Mouse (Mus musculus) intestine, embryonic 15.5 days (tissue): ENCODE measurements around the gene Heatr3. TPM values are rescaled to one million over a fixed set of nuclear protein-coding genes. Genes with fewer than 3 reads are reported as not detected.

ENCODE experiments used
- ATAC-seq: fragments of 200-750 bp; cut with Nextera tagmentation; 2 replicates; pipeline ENCODE4 v1.8.0; 2017; ENCODE audit warnings: moderate TSS enrichment, moderate library complexity
- H3K27ac ChIP-seq: fragments of 300-500 bp; sonication (generic); 2 replicates; pipeline ENCODE4 v1.5.1; 2015; ENCODE audit warnings: mild to moderate bottlenecking, inconsistent platforms
- H3K27me3 ChIP-seq: fragments of 300-500 bp; sonication (generic); replicated peaks from 2 replicates; pipeline ENCODE4 v1.6.1; 2015; ENCODE audit warnings: inconsistent platforms
- H3K36me3 ChIP-seq: fragments of 300-500 bp; sonication (generic); 2 replicates; pipeline ENCODE4 v1.6.1; 2015; ENCODE audit warnings: inconsistent platforms
- H3K4me1 ChIP-seq: fragments of 300-500 bp; sonication (generic); replicated peaks from 2 replicates; pipeline ENCODE4 v1.6.1; 2015; ENCODE audit warnings: inconsistent platforms
- H3K4me2 ChIP-seq: fragments of 300-500 bp; sonication (generic); replicated peaks from 2 replicates; pipeline ENCODE4 v1.6.1; 2015; ENCODE audit warnings: mild to moderate bottlenecking, inconsistent platforms
- H3K4me3 ChIP-seq: fragments of 300-500 bp; sonication (generic); replicated peaks from 2 replicates; pipeline ENCODE4 v1.5.1; 2015; ENCODE audit warnings: inconsistent platforms
- H3K9ac ChIP-seq: fragments of 300-500 bp; sonication (generic); 2 replicates; pipeline ENCODE4 v1.6.1; 2015; ENCODE audit warnings: inconsistent platforms
- H3K9me3 ChIP-seq: fragments of 300-500 bp; sonication (generic); 2 replicates; pipeline ENCODE4 v1.6.1; 2016; ENCODE audit warnings: inconsistent platforms
- WGBS: fragments of 180-500 bp; shearing (Covaris S2); methylation state at CpG from one replicate; pipeline ENCODE4 v1.1.7; 2015; 5-methylcytosine and 5-hydroxymethylcytosine counted together
- polyA plus RNA-seq: library from polyadenylated mRNA; unstranded; fragments of >200 nt; fragmentation: Nextera tagmentation; extraction: Ambion mirVana; gene quantifications from 2 replicates; pipeline ENCODE4 v1.2.1, GENCODE M21; 2015

Heatr3 gene
- polyA plus RNA-seq, 1 experiment from 2014 or later = 41.0 TPM

DNA sequence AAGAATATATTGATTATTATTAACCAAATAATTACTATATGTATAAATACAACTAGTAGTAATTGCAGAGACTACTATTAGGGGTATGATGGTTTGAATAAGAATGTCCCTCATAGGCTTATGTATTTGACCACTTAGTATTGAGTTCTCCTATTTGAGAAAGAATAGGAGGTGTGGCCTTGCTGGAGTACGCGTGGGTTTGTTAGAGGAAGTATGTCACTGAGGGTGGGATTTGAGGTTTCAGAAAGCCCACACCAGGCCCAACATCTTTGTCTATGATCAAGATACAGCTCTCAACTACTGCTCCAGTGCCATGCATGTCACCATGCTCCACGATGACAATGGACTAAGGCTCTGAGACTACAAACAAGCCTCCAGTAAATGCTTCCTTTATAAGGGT lies 1.6 kb downstream of the Heatr3 start:
- ATAC-seq = no peak
- no peak overlapping the region for H3K27ac ChIP-seq
- no peak overlapping the region for H3K4me2 ChIP-seq
- 0 out of 2 replicates have a peak, but pooled peaks cover 8% of the 10 kb centered on the region for H3K4me1 ChIP-seq
- H3K9ac ChIP-seq = no peak overlapping the region
- 94% methylated on average over 3 of the region's 3 CpGs for WGBS
- H3K27me3 ChIP-seq = no peaks in the 10 kb centered on the region
- H3K4me3 ChIP-seq = no peak overlapping the region
- no peaks in the 10 kb centered on the region for H3K9me3 ChIP-seq
- 0 out of 2 replicates have a peak, but pooled peaks cover 7% of the 10 kb centered on the region for H3K36me3 ChIP-seq

DNA sequence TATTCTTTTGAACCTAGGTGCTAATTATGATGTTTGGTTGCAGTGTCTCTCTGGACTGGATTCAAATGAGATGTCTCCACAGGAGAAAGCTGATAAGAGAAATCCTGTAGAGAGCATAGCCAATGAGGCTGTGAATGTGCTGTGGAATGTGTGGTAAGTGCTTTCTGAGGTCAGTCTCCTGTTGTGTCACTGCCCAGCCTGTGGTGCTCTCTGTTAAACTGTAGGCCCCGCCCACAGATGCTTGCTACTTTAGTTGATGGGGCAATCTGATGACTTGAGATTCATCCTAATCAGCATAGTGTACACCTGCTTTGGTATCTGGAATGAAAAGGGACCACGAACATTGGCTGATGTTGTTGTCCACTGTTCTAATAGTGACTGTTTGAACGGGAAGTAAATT lies 4.0 kb downstream of the Heatr3 start:
- 93% methylated on average over 3 of the region's 3 CpGs for WGBS
- no peak overlapping the region for H3K4me3 ChIP-seq
- ATAC-seq = no peak

DNA sequence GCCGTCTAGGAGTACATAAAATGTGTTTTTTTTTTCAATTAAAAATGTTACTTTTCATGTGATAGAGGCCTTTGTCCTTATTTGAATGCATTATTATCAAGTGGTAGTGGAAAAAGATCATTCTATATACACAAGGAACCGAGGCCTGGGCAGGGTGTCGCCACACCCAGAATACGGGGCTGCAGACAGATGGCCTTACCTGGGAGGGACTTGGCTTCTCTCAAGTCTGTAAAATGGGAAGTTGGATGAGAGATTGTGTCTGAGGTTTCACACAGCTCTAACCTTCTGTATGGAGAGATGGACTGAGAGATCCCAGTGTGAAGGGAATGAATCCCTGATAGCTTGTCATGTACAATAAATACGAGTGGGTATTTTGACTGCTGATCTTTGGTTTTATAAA lies 6.4 kb downstream of the Heatr3 start:
- Histone ChIP-seq H3K4me2 (no peak overlapping the region), H3K36me3 (peaks cover 20% of the 10 kb centered on the region; the same call in 1 of the 2 replicates), H3K9ac (no peak overlapping the region), H3K4me1 (0 out of 2 replicates have a peak, but pooled peaks cover 3% of the 10 kb centered on the region), H3K4me3 (no peak overlapping the region), H3K9me3 (no peaks in the 10 kb centered on the region), H3K27ac (no peak overlapping the region), H3K27me3 (no peaks in the 10 kb centered on the region)
- whole genome bisulfite sequencing = 80% methylated on average over 5 of the region's 5 CpGs
- no peak for ATAC-seq

More for the DNA sequence above, 4.0 kb downstream of the Heatr3 start:
- Histone ChIP-seq H3K9ac (no peak overlapping the region), H3K36me3 (0 out of 2 replicates have a peak, but pooled peaks cover 7% of the 10 kb centered on the region), H3K4me2 (no peak overlapping the region), H3K27ac (no peak overlapping the region), H3K4me1 (0 out of 2 replicates have a peak, but pooled peaks cover 8% of the 10 kb centered on the region), H3K27me3 (no peaks in the 10 kb centered on the region), H3K9me3 (no peaks in the 10 kb centered on the region)

DNA sequence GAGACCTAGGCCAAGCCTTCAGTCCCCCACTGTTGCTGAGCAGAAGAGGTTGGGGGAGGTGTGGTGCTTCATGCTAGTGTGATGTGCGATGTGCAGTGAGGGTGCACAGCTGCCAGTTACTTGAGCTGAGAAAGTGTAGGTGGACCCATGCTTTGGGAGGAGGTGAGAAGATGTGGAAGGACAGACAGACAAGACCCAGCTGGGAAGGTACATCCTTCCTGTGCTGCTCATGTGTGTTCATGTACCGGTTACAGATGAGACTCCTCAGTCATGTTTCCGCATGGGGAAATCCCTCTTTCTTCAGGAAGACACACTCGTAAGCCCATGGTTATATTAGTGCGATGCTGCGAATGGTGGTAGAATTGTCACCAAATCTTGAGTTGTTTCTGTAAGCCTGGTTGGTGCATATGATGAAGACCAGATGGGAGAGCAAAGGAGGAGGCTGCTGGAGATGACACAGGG lies 13.3 kb downstream of the Heatr3 start:
- no peak for ATAC-seq
- H3K4me1 ChIP-seq = no peaks in the 10 kb centered on the region
- no peak overlapping the region for H3K4me3 ChIP-seq
- H3K9me3 ChIP-seq = no peaks in the 10 kb centered on the region
- 93% methylated on average over 6 of the region's 6 CpGs for WGBS
- no peak overlapping the region for H3K4me2 ChIP-seq
- no peaks in the 10 kb centered on the region for H3K27me3 ChIP-seq
- H3K27ac ChIP-seq = no peak overlapping the region
- no peak overlapping the region for H3K9ac ChIP-seq
- H3K36me3 ChIP-seq = peaks cover 15% of the 10 kb centered on the region; the same call in 1 of the 2 replicates

DNA sequence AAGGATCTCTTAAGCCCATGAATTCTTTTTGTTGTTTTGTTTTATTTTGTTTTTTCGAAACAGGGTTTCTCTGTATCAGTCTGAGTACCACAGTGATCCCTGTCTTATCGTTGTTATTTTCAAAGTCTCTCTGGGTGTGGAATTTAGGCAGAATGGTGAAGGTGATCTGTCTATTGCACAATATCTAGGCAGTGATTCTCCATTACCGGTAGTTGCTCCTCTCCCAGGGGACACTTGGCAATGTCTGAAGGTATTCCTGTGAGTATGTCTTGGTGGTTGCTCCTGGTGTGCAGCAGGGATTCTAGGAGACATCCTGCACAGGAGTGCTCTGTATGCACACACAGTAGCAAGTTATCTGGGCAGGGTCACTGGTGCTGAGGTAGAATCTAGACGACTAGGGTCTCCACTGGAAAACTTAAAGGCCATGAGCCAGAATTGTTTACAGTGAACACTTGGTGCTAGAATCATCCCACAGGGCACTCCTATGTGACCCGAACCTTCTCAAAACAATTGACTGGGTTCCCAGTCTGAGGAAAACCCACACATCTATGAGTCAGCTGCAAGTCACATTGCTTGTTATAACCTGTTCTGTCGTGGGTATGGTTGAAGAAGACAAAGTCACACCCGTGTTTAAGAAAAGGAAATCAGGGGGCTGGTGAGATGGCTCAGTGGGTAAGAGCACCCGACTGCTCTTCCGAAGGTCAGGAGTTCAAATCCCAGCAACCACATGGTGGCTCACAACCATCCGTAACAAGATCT lies 22.8 kb downstream of the Heatr3 start:
- H3K4me2 ChIP-seq = no peak overlapping the region
- no peaks in the 10 kb centered on the region for H3K9me3 ChIP-seq
- no peak overlapping the region for H3K27ac ChIP-seq
- WGBS = 86% methylated on average over 10 of the region's 10 CpGs
- no peak overlapping the region for H3K4me3 ChIP-seq
- no peaks in the 10 kb centered on the region for H3K4me1 ChIP-seq
- H3K27me3 ChIP-seq = no peaks in the 10 kb centered on the region
- no peak for ATAC-seq
- no peak overlapping the region for H3K9ac ChIP-seq
- peaks cover 40% of the 10 kb centered on the region for H3K36me3 ChIP-seq

DNA sequence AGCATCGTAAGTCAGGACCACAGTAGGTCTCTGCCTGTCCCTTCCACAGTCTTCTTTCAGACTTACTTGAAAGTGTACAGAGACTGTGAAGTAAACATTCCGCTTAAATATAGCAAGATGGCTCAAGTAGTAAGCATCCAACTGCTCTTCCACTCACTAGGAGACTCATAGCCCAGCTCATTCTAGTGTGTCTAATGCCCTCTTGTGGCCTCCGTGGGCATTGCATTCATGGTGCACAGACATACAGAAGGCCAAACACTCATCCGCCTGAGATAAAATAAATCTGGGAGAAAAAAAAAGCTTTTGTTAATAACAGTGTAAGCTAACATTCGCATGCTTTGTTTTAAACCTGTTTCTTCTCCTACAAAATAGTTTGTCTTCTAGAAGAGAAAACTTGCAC lies 23.8 kb downstream of the Heatr3 start:
- Histone ChIP-seq H3K4me1 (no peaks in the 10 kb centered on the region), H3K9me3 (no peaks in the 10 kb centered on the region), H3K4me3 (no peak overlapping the region), H3K4me2 (no peak overlapping the region), H3K9ac (no peak overlapping the region), H3K27ac (no peak overlapping the region), H3K27me3 (no peaks in the 10 kb centered on the region), H3K36me3 (peaks cover 42% of the 10 kb centered on the region)
- no peak for ATAC-seq
- WGBS = 75% methylated on average over 5 of the region's 5 CpGs

DNA sequence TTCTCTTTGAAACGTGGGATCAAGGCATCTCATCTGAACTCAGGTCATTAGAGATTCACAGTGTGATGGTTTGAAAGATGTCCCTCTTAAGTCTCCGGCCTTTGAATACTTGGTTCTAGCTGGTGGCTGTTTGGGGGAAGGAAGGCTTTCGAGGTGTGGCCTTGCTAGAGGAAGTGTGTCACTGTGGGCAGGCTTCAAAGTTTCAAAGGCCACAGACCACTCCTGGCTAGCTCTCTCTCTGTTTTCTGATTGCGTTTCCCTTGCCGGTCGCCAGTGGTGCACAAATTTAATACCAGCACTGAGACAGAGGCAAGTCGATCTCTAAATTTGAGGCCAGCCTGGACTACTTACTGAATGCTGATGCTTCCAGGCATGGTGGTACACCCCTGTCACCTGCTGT lies 37.6 kb downstream of the Heatr3 start:
- 82% methylated on average over 7 of the region's 7 CpGs for WGBS
- H3K4me3 ChIP-seq = no peak overlapping the region
- no peak for ATAC-seq
- no peak overlapping the region for H3K27ac ChIP-seq
- 0 out of 2 replicates have a peak, but pooled peaks cover 6% of the 10 kb centered on the region for H3K36me3 ChIP-seq
- H3K9me3 ChIP-seq = no peaks in the 10 kb centered on the region
- H3K4me1 ChIP-seq = no peaks in the 10 kb centered on the region
- H3K4me2 ChIP-seq = no peak overlapping the region
- H3K27me3 ChIP-seq = no peaks in the 10 kb centered on the region
- H3K9ac ChIP-seq = no peak overlapping the region

DNA sequence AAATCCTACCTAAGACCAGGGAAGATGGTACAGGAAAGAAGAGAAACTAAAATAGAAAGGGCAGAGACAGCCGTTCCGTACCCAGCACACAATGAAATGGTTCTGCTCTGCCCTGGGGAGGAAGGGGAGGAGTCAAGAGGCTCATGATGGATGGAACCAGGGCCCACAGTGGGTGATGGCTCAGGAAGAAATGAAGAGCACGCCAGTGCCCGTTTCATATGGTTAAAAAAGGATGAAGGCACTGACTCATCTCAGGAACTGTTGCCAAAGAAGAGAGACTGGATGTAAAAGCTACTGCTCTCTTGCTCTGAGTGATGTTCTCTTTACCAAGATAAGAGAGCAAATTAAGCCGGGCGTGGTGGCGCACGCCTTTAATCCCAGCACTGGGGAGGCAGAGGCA lies 39.6 kb downstream of the Heatr3 start:
- no peak overlapping the region for H3K4me3 ChIP-seq
- H3K9me3 ChIP-seq = no peaks in the 10 kb centered on the region
- H3K27me3 ChIP-seq = no peaks in the 10 kb centered on the region
- H3K9ac ChIP-seq = no peak overlapping the region
- WGBS = 87% methylated on average over 8 of the region's 8 CpGs
- H3K36me3 ChIP-seq = no peaks in the 10 kb centered on the region
- no peak overlapping the region for H3K4me2 ChIP-seq
- no peak overlapping the region for H3K27ac ChIP-seq
- no peaks in the 10 kb centered on the region for H3K4me1 ChIP-seq
- no peak for ATAC-seq

DNA sequence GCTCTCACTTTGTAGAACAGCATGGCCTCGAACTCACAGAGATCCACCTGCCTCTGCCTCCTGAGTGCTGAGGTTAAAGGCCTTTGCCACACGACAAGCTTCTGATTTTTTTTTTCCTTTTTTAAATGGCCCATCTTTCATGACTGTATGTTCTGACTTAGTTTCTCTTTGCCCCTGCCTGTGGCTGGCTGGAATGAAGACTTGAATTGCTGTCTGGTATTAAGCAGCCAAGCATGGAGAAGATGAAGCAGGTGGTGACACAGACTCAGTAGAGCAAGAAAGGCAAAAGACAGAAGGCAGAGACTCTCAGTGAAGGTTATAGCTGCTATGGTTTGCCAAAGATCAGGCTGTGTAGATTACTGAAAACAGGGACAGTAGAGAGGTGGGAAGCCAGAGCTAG lies 45.5 kb downstream of the Heatr3 start:
- Histone ChIP-seq H3K27ac (no peak overlapping the region), H3K9ac (no peak overlapping the region), H3K27me3 (no peaks in the 10 kb centered on the region), H3K36me3 (no peaks in the 10 kb centered on the region), H3K4me3 (no peak overlapping the region), H3K4me1 (no peaks in the 10 kb centered on the region), H3K4me2 (no peak overlapping the region), H3K9me3 (no peaks in the 10 kb centered on the region)
- 79% methylated on average over 2 of the region's 2 CpGs for WGBS
- no peak for ATAC-seq

DNA sequence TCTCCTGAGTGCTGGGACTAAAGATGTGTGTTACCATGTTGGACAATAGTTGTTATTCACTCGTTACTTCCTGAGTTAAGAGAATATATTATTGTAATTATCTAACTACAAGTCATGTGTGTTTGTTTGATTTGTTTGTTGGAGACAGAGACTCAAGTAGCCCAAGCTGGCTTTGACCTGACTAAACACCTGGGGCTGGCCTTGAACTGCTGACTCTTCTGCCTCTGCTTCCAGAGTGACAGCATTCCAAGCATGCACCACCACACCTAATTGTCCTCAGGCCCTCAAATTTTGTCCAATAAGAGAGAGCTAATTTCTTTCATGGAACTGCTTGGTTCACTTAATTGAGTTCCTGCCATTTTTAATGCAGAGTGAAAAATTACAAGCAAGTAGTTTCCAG lies 47.3 kb downstream of the Heatr3 start:
- H3K9ac ChIP-seq = no peak overlapping the region
- no peak overlapping the region for H3K27ac ChIP-seq
- H3K4me3 ChIP-seq = no peak overlapping the region
- H3K4me2 ChIP-seq = no peak overlapping the region
- H3K4me1 ChIP-seq = no peaks in the 10 kb centered on the region
- H3K27me3 ChIP-seq = no peaks in the 10 kb centered on the region
- no peaks in the 10 kb centered on the region for H3K36me3 ChIP-seq
- WGBS = 91% methylated on average over 1 of the region's 1 CpGs
- ATAC-seq = no peak
- H3K9me3 ChIP-seq = no peaks in the 10 kb centered on the region

DNA sequence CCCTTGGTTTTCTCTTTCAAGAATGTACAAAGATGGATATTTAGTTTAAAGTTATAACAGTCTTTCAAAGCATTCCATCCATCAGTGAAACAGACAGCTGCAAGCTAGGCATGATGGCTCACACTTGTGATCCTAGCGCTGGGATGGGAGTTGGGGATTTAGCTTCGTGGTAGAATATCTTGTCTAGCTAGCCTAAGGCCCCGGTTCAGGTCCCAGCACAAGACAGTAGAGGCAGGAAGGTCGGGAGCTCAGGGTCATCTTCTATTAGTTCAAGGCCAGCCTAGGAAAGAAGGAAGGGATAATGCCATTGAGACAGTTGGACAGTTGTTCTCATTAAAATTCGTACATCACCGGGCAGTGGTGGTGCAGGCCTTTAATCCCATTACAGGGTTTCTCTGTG lies 48.1 kb downstream of the Heatr3 start:
- ATAC-seq = no peak
- H3K36me3 ChIP-seq = no peaks in the 10 kb centered on the region
- no peak overlapping the region for H3K27ac ChIP-seq
- no peaks in the 10 kb centered on the region for H3K4me1 ChIP-seq
- H3K9ac ChIP-seq = no peak overlapping the region
- 77% methylated on average over 6 of the region's 6 CpGs for whole genome bisulfite sequencing
- H3K27me3 ChIP-seq = no peaks in the 10 kb centered on the region
- H3K9me3 ChIP-seq = no peaks in the 10 kb centered on the region
- no peak overlapping the region for H3K4me3 ChIP-seq
- H3K4me2 ChIP-seq = no peak overlapping the region

DNA sequence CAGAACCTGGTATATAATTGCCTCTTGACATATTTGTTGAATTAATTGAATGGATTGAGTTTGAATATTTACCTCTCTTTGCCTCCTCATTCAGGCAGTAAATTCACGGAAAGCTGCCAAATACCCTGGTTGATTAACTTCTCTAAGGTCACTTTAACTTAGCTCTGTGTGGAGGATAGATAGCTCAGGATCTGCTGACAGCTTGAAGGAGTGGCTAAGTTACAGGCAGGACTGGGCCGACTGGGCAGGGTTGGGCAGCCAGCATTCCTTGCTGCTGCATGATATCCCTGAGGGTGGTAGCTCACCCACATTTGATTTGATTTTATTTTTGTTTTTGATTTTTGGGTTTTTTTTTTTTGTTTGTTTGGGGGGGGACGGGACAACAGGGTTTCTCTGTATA lies 59.7 kb downstream of the Heatr3 start:
- Histone ChIP-seq H3K9ac (no peak overlapping the region), H3K27me3 (no peaks in the 10 kb centered on the region), H3K4me1 (peaks cover 21% of the 10 kb centered on the region), H3K4me2 (no peak overlapping the region), H3K36me3 (no peaks in the 10 kb centered on the region), H3K27ac (no peak overlapping the region), H3K9me3 (no peaks in the 10 kb centered on the region), H3K4me3 (no peak overlapping the region)
- ATAC-seq = no peak
- 42% methylated on average over 3 of the region's 3 CpGs for WGBS

DNA sequence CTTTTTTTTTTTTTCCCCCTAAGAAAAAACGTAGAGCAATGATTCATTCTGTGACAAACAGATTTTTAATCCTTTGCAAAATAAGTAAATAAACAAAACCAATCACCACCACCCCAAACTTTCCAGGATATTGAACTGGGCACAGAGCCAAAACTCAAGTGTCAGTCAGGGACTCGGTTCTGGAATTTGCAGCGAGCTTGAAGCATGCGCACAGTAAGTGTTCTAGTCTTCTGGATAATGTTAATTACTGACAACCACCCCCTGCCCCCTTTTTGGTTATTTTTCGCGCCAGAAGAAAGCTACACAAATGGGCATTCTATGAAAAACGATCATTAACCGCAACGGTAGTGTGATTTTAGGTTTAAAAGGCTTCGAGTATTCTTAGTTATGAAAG lies 60.9 kb downstream of the Heatr3 start:
- Histone ChIP-seq H3K36me3 (no peaks in the 10 kb centered on the region), H3K4me2 (peak overlapping the region; percentile 73), H3K27ac (peak overlapping the region; percentile 98), H3K4me3 (peak overlapping the region; percentile 91), H3K4me1 (peaks cover 22% of the 10 kb centered on the region), H3K27me3 (no peaks in the 10 kb centered on the region), H3K9me3 (no peaks in the 10 kb centered on the region), H3K9ac (peak overlapping the region; percentile 82)
- WGBS = under 1% methylated on average over 10 of the region's 10 CpGs
- ATAC-seq = no peak
